Mouse (Mus musculus) embryonic stem cell, embryonic (primary cell): ENCODE results near the gene Olfr384.
"Not testable (repeated sequence)": the region's sequence is repeated elsewhere in the genome, so short reads cannot be mapped to it uniquely, and the experiment has no call there.

Experiments
- CTCF ChIA-PET, 4 experiments: fragments of 300-600 bp in 2 of 4; fragments of 350-600 bp in 2 of 4; sonication (Branson Sonifier 250); formaldehyde crosslinking; loops; one replicate each; lab custom pipeline; 2022; ENCODE audit warnings: inconsistent platforms in 2 of 4; lab: Charles Lee
- POLR2A ChIA-PET, 4 experiments: fragments of 300-600 bp in 2 of 4; fragments of 350-600 bp in 2 of 4; sonication (Branson Sonifier 250); formaldehyde crosslinking; loops; one replicate each; lab custom pipeline; 2022; ENCODE audit warnings: antibody characterized with exemption in 4 of 4, inconsistent platforms in 1 of 4; lab: Charles Lee

The Olfr384 gene

GRCm38 (mm10) chr11:73598294-73598693, at the start of gene Olfr384:
Gene Olfr384 (plus strand): TSS chr11:73598594.
- ChIA-PET POLR2A (no interaction called here), CTCF (no interaction called here)

- POLR2A ChIA-PET = no interaction called here
- CTCF ChIA-PET = no interaction called here
These were observed 18.5 kb upstream of the Olfr384 start for GRCm38 (mm10) chr11:73579871-73580270.

GRCm38 (mm10) chr11:73583188-73583587, 15.2 kb upstream of the Olfr384 start:
- POLR2A ChIA-PET = not testable (repeated sequence)
- CTCF ChIA-PET = interaction anchor here in 1 of 4 experiments (0.6 kb wide), 1 partner anchor 71 kb away, joined by 3 read pairs; no protein-coding TSS in a partner anchor

GRCm38 (mm10) chr11:73592908-73593307, 5.5 kb upstream of the Olfr384 start, which contains the start of gene Olfr385:
Gene Olfr385 (minus strand): TSS chr11:73593008.
- ChIA-PET CTCF (no interaction called here), POLR2A (no interaction called here)
